Mouse (Mus musculus) bone marrow, adult 2 months (tissue): ENCODE results near the gene Zswim3.
A peak's percentile ranks its signal among the peaks of the same experiment; 100 is the strongest.

ENCODE experiments used
- CTCF ChIP-seq: fragments of 200-500 bp; IDR thresholded peaks from 2 replicates; pipeline ENCODE4 v1.5.1; 2011; ENCODE audit warnings: low read length, control low read depth; ENCODE audit not compliant: control insufficient read depth, insufficient read depth
- POLR2A ChIP-seq: fragments of 200-500 bp; IDR thresholded peaks from 2 replicates; pipeline ENCODE4 v1.6.1; 2011; ENCODE audit warnings: low read depth, mild to moderate bottlenecking, control low read depth, low read length, borderline replicate concordance; ENCODE audit not compliant: control insufficient read depth

DNA sequence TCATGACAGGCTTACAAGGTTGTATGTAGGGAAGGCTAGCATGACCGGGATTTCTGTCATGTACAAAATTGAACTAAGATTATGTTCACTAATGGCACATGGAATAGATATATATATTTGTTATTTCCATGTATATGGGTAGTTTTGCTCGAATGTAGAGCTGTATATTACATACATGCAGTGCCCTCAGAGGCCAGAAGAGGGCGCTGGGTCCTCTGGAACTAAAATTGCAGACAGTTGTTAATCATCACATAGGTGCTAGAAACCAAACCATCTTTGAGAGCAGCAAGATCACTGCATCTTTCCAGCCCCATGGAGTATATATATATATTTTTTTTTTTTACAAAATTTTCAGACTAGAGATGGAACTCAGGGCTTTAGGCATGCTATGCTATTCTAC is 40.9 kb downstream of the Zswim3 start:
- TF ChIP-seq POLR2A: no peak
- TF ChIP-seq CTCF: peak; percentile 36; the same call in 1 of the 2 replicates
